Mouse (Mus musculus) layer of hippocampus, adult 8-10 months (tissue): ENCODE data around the gene Crybg1. TPM values are rescaled to one million over a fixed set of nuclear protein-coding genes. Genes with fewer than 3 reads are reported as not detected.
"Not testable (repeated sequence)": the region's sequence is repeated elsewhere in the genome, so short reads cannot be mapped to it uniquely, and the experiment has no call there.

Source experiments
- DNase-seq, 2 experiments: peaks; one replicate each; pipeline ENCODE4 v3.0.0; 2022; ENCODE audit warnings: low spot score in 2 of 2
- total RNA-seq, 4 experiments: library from RNA; stranded (reverse); gene quantifications; 2 replicates each; pipeline ENCODE4 v1.2.4; 2022

Crybg1 gene
- total RNA-seq, 4 experiments from 2014 or later = 0.69 to 0.99 (median 0.91) TPM

- DNase-seq = no peak
Observed at GRCm38 (mm10) chr10:44006815-44007214, 141.8 kb downstream of the Crybg1 start.

- DNase-seq = no peak
Observed at GRCm38 (mm10) chr10:44005677-44006641, 142.7 kb downstream of the Crybg1 start.

- no peak for DNase-seq
Observed at GRCm38 (mm10) chr10:44004221-44004751, 144.4 kb downstream of the Crybg1 start.

GRCm38 (mm10) chr10:44003551-44004151, 145.0 kb downstream of the Crybg1 start:
- no peak for DNase-seq

GRCm38 (mm10) chr10:44002995-44003524, 145.6 kb downstream of the Crybg1 start:
- no peak for DNase-seq

- DNase-seq = no peak
Observed at GRCm38 (mm10) chr10:44002004-44002940, 146.4 kb downstream of the Crybg1 start.

GRCm38 (mm10) chr10:44000156-44000865, 148.3 kb downstream of the Crybg1 start:
- DNase-seq = no peak

GRCm38 (mm10) chr10:43998503-43999082, 150.1 kb downstream of the Crybg1 start:
- DNase-seq = no peak

- no peak for DNase-seq
Observed at GRCm38 (mm10) chr10:43998023-43998422, 150.6 kb downstream of the Crybg1 start.

- no peak for DNase-seq
Observed at GRCm38 (mm10) chr10:43997276-43997675, 151.4 kb downstream of the Crybg1 start.

GRCm38 (mm10) chr10:43995858-43996650, 152.6 kb downstream of the Crybg1 start:
- DNase-seq = no peak

- DNase-seq = no peak
Observed at GRCm38 (mm10) chr10:43993198-43993597, 155.5 kb downstream of the Crybg1 start.

- DNase-seq = no peak
Observed at GRCm38 (mm10) chr10:43992506-43992905, 156.1 kb downstream of the Crybg1 start.

GRCm38 (mm10) chr10:43991268-43991667, 157.4 kb downstream of the Crybg1 start:
- no peak for DNase-seq

- DNase-seq = no peak
Observed at GRCm38 (mm10) chr10:43983866-43984265, 164.8 kb downstream of the Crybg1 start.

- no peak for DNase-seq
Observed at GRCm38 (mm10) chr10:43983241-43983640, 165.4 kb downstream of the Crybg1 start.

GRCm38 (mm10) chr10:43982470-43982869, 166.2 kb downstream of the Crybg1 start:
- DNase-seq = no peak

- DNase-seq = not testable (repeated sequence)
Observed at GRCm38 (mm10) chr10:43980742-43981141, 167.9 kb downstream of the Crybg1 start.

GRCm38 (mm10) chr10:43980080-43980479, 168.6 kb downstream of the Crybg1 start:
- no peak for DNase-seq
